Mouse (Mus musculus): ENCODE measurements around the gene Exo1.

Gene Exo1

GRCm38 (mm10) chr1:175950851-175951250 is 70.5 kb downstream of the Exo1 start:
- no peak for DNase-seq (ENCODE audit: low read depth, low spot score)

- DNase-seq (ENCODE audit: low read depth, low spot score) = no peak
Observed at GRCm38 (mm10) chr1:175961786-175962185, 81.4 kb downstream of the Exo1 start.
